Mouse (Mus musculus) ES-Bruce4 (cell line): ENCODE measurements at regions not wholly inside any gene's neighbourhood (a gene's known extent, or its start where the extent isn't known, plus 50 kb on each side); places are given as distances from the start of the nearest gene placed in this dataset.

ENCODE experiments used
- CTCF ChIP-seq: IDR thresholded peaks from one replicate; pipeline ENCODE4 v1.8.1; 2011; ENCODE audit warnings: low read depth, low read length
- EP300 ChIP-seq: IDR thresholded peaks from 2 replicates; pipeline ENCODE4 v1.6.1; 2011; ENCODE audit warnings: low read depth, low read length; ENCODE audit not compliant: insufficient read depth
- POLR2A ChIP-seq: IDR thresholded peaks from one replicate; pipeline ENCODE4 v1.8.1; 2011; ENCODE audit warnings: low read length; ENCODE audit not compliant: insufficient read depth

DNA sequence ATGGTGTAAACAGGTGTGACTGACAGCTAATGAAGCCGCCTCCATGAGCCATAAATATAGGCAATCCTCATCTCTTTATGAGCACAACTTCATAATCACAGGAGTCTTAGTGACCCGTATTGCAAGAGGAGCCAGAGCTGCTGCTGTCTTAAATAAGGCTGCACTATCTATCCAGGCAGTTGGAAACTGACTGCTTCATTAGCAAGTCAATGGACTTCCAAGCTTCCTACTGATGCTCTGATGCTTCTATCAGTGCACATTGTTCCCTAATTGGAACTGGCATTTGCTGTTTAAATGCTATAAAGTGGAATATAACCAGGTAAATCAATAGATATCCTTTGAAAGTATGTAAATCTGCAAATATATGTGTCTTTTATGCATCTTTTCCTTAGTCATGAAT, 746.9 kb downstream of the Tpm3-rs7 start:
- TF ChIP-seq POLR2A: no peak
- TF ChIP-seq CTCF: no peak
- no peak for TF ChIP-seq EP300
